Mouse (Mus musculus) cortical plate, adult 2 months (tissue): ENCODE data around the gene Ivns1abp. TPM values are rescaled to one million over a fixed set of nuclear protein-coding genes. Genes with fewer than 3 reads are reported as not detected.
"Not testable (repeated sequence)": the region's sequence is repeated elsewhere in the genome, so short reads cannot be mapped to it uniquely, and the experiment has no call there.

Experiments used
- H3K27ac ChIP-seq: fragments of 200-500 bp; 2 replicates; pipeline ENCODE4 v1.5.1; 2012; ENCODE audit warnings: low read length, control low read depth, inconsistent platforms; ENCODE audit not compliant: insufficient read depth
- H3K4me1 ChIP-seq: fragments of 200-500 bp; 2 replicates; pipeline ENCODE4 v1.6.1; 2011; ENCODE audit warnings: low read length; ENCODE audit not compliant: control insufficient read depth, insufficient read depth
- H3K4me3 ChIP-seq: fragments of 200-500 bp; 2 replicates; pipeline ENCODE4 v1.5.1; 2011; ENCODE audit warnings: mild to moderate bottlenecking, low read length, control low read depth; ENCODE audit not compliant: insufficient read depth
- CTCF ChIP-seq: fragments of 200-500 bp; IDR thresholded peaks from 2 replicates; pipeline ENCODE4 v1.5.1; 2011; ENCODE audit warnings: mild to moderate bottlenecking, control low read depth, low read length; ENCODE audit not compliant: insufficient read depth; ENCODE audit errors: extremely low read depth
- POLR2A ChIP-seq: fragments of 200-500 bp; IDR thresholded peaks from 2 replicates; pipeline ENCODE4 v1.6.1; 2011; ENCODE audit warnings: mild to moderate bottlenecking, low read length, control low read depth; ENCODE audit not compliant: insufficient read depth; ENCODE audit errors: extremely low read depth
- polyA plus RNA-seq: library from polyadenylated mRNA; depleted of rRNA; stranded (reverse); fragments of >200 nt; gene quantifications from 2 replicates; pipeline ENCODE4 v1.2.3, GENCODE M21; 2012

Gene Ivns1abp
- polyA plus RNA-seq, 1 experiment = 131 TPM

- TF ChIP-seq CTCF (no peak), POLR2A (no peak)
- Histone ChIP-seq H3K4me1 (no peaks in the 10 kb centered on the region), H3K4me3 (no peak overlapping the region), H3K27ac (no peak overlapping the region)
Observed at GRCm38 (mm10) chr1:151338941-151339340, 5.3 kb upstream of the Ivns1abp start.

DNA sequence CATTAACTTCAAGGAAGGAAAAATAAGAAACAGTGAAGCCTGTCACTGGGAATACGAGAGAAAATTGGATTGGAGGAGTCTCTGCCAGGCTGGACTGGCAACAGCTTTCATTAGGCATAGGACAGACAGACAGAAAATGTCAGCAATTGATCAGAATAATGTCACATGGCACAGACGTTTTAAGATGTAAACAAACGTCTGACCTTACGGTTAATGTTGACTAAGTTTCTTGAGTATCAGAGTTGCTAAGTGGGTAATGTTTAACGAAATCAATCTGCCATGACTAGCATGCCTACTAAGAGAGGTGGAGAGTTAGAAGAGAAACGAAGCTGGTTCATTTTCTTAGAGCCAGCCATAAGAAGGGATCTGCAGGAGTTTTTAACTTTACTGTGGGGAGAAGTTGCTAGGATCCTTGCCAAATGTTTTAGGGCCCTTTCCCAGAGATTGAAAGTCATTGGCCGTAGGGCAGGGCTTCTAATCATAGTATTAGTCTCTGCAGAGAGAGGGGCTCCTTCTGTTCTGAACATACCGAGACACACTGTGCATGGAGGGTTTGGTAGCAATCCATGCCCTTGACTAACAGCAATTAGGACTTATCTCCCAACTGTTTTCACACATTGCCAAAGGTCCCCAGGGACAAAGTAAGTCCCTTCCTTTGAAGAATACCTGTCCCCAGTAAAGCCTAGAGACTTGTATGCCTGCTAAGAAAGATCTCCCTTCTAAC is 2.8 kb upstream of the Ivns1abp start:
- H3K4me3 ChIP-seq = no peak overlapping the region
- 0 out of 2 replicates have a peak, but pooled peaks cover under 1% of the 10 kb centered on the region for H3K4me1 ChIP-seq
- H3K27ac ChIP-seq = no peak overlapping the region
- TF ChIP-seq POLR2A (no peak), CTCF (no peak)

DNA sequence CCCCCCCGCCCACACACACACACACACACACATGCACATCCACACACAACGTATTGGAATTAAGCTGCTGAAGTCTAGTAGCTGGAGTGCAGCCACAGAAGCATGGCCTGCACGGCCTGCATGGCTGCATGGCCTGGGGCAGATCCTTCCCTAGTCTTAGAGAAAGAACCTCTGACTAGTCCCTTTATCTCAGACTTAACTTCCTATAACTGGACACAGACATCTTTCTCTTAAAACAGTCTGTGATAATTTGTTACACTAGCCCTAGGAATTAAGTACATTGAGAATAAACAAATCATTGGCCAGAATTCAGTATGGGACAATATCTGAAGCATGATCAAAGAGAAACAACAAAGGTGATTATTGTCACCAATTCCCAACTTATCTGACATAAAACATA is 2.0 kb upstream of the Ivns1abp start:
- Histone ChIP-seq H3K27ac (no peak overlapping the region), H3K4me1 (peaks cover 1% of the 10 kb centered on the region; the same call in 1 of the 2 replicates), H3K4me3 (no peak overlapping the region)
- TF ChIP-seq CTCF = no peak
- TF ChIP-seq POLR2A = no peak

DNA sequence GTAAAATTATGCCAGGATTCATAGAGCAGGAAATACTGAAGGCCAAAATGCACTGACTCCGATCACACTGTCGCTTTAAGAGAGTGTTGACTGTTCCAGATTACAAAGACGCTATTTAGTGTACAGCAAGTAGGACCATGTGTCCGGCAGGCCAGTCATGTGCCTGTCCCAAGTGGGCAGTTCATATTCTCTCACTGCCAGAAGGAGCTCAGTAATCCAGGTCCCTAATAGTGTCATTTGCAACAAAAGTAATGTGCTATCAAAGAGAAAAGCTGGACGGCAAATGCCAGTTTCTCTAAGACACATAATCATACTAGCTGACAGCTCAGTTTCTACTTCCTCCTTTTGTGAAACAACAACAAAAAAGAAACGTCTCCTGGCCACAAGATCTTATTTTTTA is 1.3 kb upstream of the Ivns1abp start:
- no peak overlapping the region for H3K27ac ChIP-seq
- H3K4me3 ChIP-seq = no peak overlapping the region
- TF ChIP-seq POLR2A (no peak), CTCF (no peak)

GRCm38 (mm10) chr1:151343571-151344282 is 550 bp upstream of the Ivns1abp start:
- TF ChIP-seq POLR2A (no peak), CTCF (no peak)
- H3K27ac ChIP-seq = peak overlapping the region; percentile 58
- H3K4me1 ChIP-seq = peaks cover 1% of the 10 kb centered on the region; the same call in 1 of the 2 replicates
- peak overlapping the region; percentile 71 for H3K4me3 ChIP-seq

More for the DNA sequence above, 1.3 kb upstream of the Ivns1abp start:
- H3K4me1 ChIP-seq = peaks cover 1% of the 10 kb centered on the region; the same call in 1 of the 2 replicates

GRCm38 (mm10) chr1:151345109-151345862 is 1.0 kb downstream of the Ivns1abp start:
- peaks cover 4% of the 10 kb centered on the region; the same call in 1 of the 2 replicates for H3K4me1 ChIP-seq
- TF ChIP-seq CTCF (no peak), POLR2A (0 out of 2 replicates have a peak, but pooled peaks have one; percentile 26)
- H3K4me3 ChIP-seq = peak overlapping the region; percentile 71
- peak overlapping the region; percentile 79 for H3K27ac ChIP-seq

DNA sequence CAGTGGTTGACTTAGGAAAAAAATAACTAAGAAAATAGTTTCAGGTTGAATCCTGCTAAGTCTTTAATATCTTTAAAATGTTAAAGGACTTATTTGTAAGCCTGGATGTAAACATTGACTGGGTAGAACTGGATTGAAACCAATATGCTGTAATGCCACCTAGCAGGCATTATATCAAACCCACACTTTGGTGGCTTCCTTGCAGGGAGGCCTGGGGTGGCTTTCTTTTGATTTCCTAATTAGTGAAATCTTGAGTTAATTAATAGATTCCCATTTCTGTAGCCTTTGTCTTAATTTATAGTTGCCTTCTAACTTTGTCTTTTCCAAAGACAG is 1.6 kb downstream of the Ivns1abp start:
- Histone ChIP-seq H3K4me3 (peak overlapping the region; percentile 71; the same call in 1 of the 2 replicates), H3K27ac (no peak overlapping the region), H3K4me1 (peaks cover 6% of the 10 kb centered on the region; the same call in 1 of the 2 replicates)
- no peak for TF ChIP-seq POLR2A
- TF ChIP-seq CTCF = no peak

GRCm38 (mm10) chr1:151346681-151347127 is 2.4 kb downstream of the Ivns1abp start:
- Histone ChIP-seq H3K27ac (no peak overlapping the region), H3K4me3 (peak overlapping the region; percentile 16; the same call in 1 of the 2 replicates), H3K4me1 (peaks cover 6% of the 10 kb centered on the region; the same call in 1 of the 2 replicates)
- no peak for TF ChIP-seq CTCF
- no peak for TF ChIP-seq POLR2A

GRCm38 (mm10) chr1:151348293-151348692 is 4.0 kb downstream of the Ivns1abp start:
- H3K4me1 ChIP-seq, H3K27ac ChIP-seq, H3K4me3 ChIP-seq: not testable (repeated sequence)

GRCm38 (mm10) chr1:151352911-151353310 is 8.6 kb downstream of the Ivns1abp start:
- no peak overlapping the region for H3K27ac ChIP-seq
- H3K4me3 ChIP-seq = no peak overlapping the region
- TF ChIP-seq POLR2A = no peak
- TF ChIP-seq CTCF = no peak; the same call in 1 of the 2 replicates
- peaks cover 4% of the 10 kb centered on the region; the same call in 1 of the 2 replicates for H3K4me1 ChIP-seq
